Mouse (Mus musculus): ENCODE measurements around the gene Mthfr. TPM values are rescaled to one million over a fixed set of nuclear protein-coding genes. Genes with fewer than 3 reads are reported as not detected.

The Mthfr gene
- polyA plus RNA-seq, 1 experiment from 2014 or later: 34.5 TPM

- 80% methylated on average over 3 of the region's 3 CpGs for WGBS
- H3K27ac ChIP-seq: no peak overlapping the region
- H3K9ac ChIP-seq: no peak overlapping the region
- peaks cover 6% of the 10 kb centered on the region for H3K4me1 ChIP-seq
- no peaks in the 10 kb centered on the region for H3K27me3 ChIP-seq
- ATAC-seq (ENCODE audit: low FRiP score): no peak
- H3K4me2 ChIP-seq (replicated peaks): no peak overlapping the region
- no peak overlapping the region for H3K4me3 ChIP-seq
- H3K36me3 ChIP-seq: peaks cover 100% of the 10 kb centered on the region
- H3K9me3 ChIP-seq (replicated peaks): no peaks in the 10 kb centered on the region
Observed at GRCm38 (mm10) chr4:148016981-148017380, 21.9 kb upstream of the Mthfr start.

- Histone ChIP-seq H3K4me3 (no peak overlapping the region), H3K4me2 (replicated peaks) (no peak overlapping the region), H3K9ac (no peak overlapping the region), H3K36me3 (peaks cover 100% of the 10 kb centered on the region), H3K27me3 (no peaks in the 10 kb centered on the region), H3K4me1 (peaks cover 6% of the 10 kb centered on the region), H3K9me3 (replicated peaks) (no peaks in the 10 kb centered on the region), H3K27ac (peak overlapping the region; percentile 68)
- 42% methylated on average over 2 of the region's 2 CpGs for WGBS
- peak; percentile 75 for ATAC-seq (ENCODE audit: low FRiP score)
Observed at GRCm38 (mm10) chr4:148018410-148018809, 20.5 kb upstream of the Mthfr start.

GRCm38 (mm10) chr4:148024003-148024402 lies 14.9 kb upstream of the Mthfr start:
- 87% methylated on average over 3 of the region's 3 CpGs for WGBS
- Histone ChIP-seq H3K27ac (no peak overlapping the region), H3K4me3 (no peak overlapping the region), H3K4me2 (replicated peaks) (no peak overlapping the region), H3K4me1 (peaks cover 4% of the 10 kb centered on the region), H3K9me3 (replicated peaks) (no peaks in the 10 kb centered on the region), H3K27me3 (no peaks in the 10 kb centered on the region), H3K36me3 (peaks cover 95% of the 10 kb centered on the region), H3K9ac (no peak overlapping the region)
- no peak for ATAC-seq (ENCODE audit: low FRiP score)

- no peak for ATAC-seq (ENCODE audit: low FRiP score)
- Histone ChIP-seq H3K27ac (no peak overlapping the region), H3K27me3 (no peaks in the 10 kb centered on the region), H3K4me2 (replicated peaks) (no peak overlapping the region), H3K36me3 (peaks cover 61% of the 10 kb centered on the region), H3K4me3 (no peak overlapping the region), H3K9me3 (replicated peaks) (no peaks in the 10 kb centered on the region), H3K4me1 (no peaks in the 10 kb centered on the region), H3K9ac (no peak overlapping the region)
- 93% methylated on average over 7 of the region's 7 CpGs for WGBS
Observed at GRCm38 (mm10) chr4:148029297-148029696, 9.6 kb upstream of the Mthfr start.

- H3K27ac ChIP-seq: no peak overlapping the region
- no peak for ATAC-seq (ENCODE audit: low FRiP score)
- WGBS: 88% methylated on average over 5 of the region's 5 CpGs
- no peak overlapping the region for H3K9ac ChIP-seq
- H3K4me2 ChIP-seq (replicated peaks): no peak overlapping the region
- H3K27me3 ChIP-seq: no peaks in the 10 kb centered on the region
- H3K4me1 ChIP-seq: no peaks in the 10 kb centered on the region
- H3K9me3 ChIP-seq (replicated peaks): no peaks in the 10 kb centered on the region
- no peak overlapping the region for H3K4me3 ChIP-seq
- H3K36me3 ChIP-seq: peaks cover 56% of the 10 kb centered on the region
Observed at GRCm38 (mm10) chr4:148030506-148030905, 8.4 kb upstream of the Mthfr start.

GRCm38 (mm10) chr4:148033858-148034410 lies 4.9 kb upstream of the Mthfr start:
- ATAC-seq (ENCODE audit: low FRiP score): no peak
- no peak overlapping the region for H3K27ac ChIP-seq
- H3K27me3 ChIP-seq: no peaks in the 10 kb centered on the region
- 69% methylated on average over 7 of the region's 7 CpGs for WGBS
- no peak overlapping the region for H3K9ac ChIP-seq
- peaks cover 30% of the 10 kb centered on the region for H3K36me3 ChIP-seq
- H3K4me1 ChIP-seq: peaks cover 9% of the 10 kb centered on the region
- no peak overlapping the region for H3K4me2 ChIP-seq (replicated peaks)
- no peak overlapping the region for H3K4me3 ChIP-seq
- H3K9me3 ChIP-seq (replicated peaks): no peaks in the 10 kb centered on the region

- no peak for ATAC-seq (ENCODE audit: low FRiP score)
- WGBS: 92% methylated on average over 3 of the region's 3 CpGs
- no peak overlapping the region for H3K4me2 ChIP-seq (replicated peaks)
- H3K27me3 ChIP-seq: no peaks in the 10 kb centered on the region
- no peak overlapping the region for H3K4me3 ChIP-seq
- peaks cover 22% of the 10 kb centered on the region for H3K4me1 ChIP-seq
- no peaks in the 10 kb centered on the region for H3K9me3 ChIP-seq (replicated peaks)
- H3K9ac ChIP-seq: no peak overlapping the region
- peaks cover 18% of the 10 kb centered on the region for H3K36me3 ChIP-seq
- no peak overlapping the region for H3K27ac ChIP-seq
Observed at GRCm38 (mm10) chr4:148035440-148035839, 3.4 kb upstream of the Mthfr start.

- no peaks in the 10 kb centered on the region for H3K9me3 ChIP-seq (replicated peaks)
- peak overlapping the region; percentile 68 for H3K4me2 ChIP-seq (replicated peaks)
- peaks cover 49% of the 10 kb centered on the region for H3K4me1 ChIP-seq
- H3K27me3 ChIP-seq: no peaks in the 10 kb centered on the region
- peaks cover 21% of the 10 kb centered on the region for H3K36me3 ChIP-seq
- WGBS: 7% methylated on average over 26 of the region's 26 CpGs
- no peak for ATAC-seq (ENCODE audit: low FRiP score)
- H3K9ac ChIP-seq: peak overlapping the region; percentile 76
- peak overlapping the region; percentile 80 for H3K4me3 ChIP-seq
- peak overlapping the region; percentile 86 for H3K27ac ChIP-seq
Observed at GRCm38 (mm10) chr4:148038079-148038599, 738 bp upstream of the Mthfr start.

GRCm38 (mm10) chr4:148039254-148040028 lies 564 bp downstream of the Mthfr start:
- peak overlapping the region; percentile 80 for H3K4me3 ChIP-seq
- H3K9me3 ChIP-seq (replicated peaks): no peaks in the 10 kb centered on the region
- H3K36me3 ChIP-seq: peaks cover 25% of the 10 kb centered on the region
- H3K27ac ChIP-seq: peak overlapping the region; percentile 90
- H3K9ac ChIP-seq: peak overlapping the region; percentile 76
- no peak; the same call in 1 of the 2 replicates for ATAC-seq (ENCODE audit: low FRiP score)
- H3K27me3 ChIP-seq: no peaks in the 10 kb centered on the region
- 22% methylated on average over 19 of the region's 19 CpGs for WGBS
- H3K4me2 ChIP-seq (replicated peaks): peak overlapping the region; percentile 92
- H3K4me1 ChIP-seq: peaks cover 49% of the 10 kb centered on the region

GRCm38 (mm10) chr4:148040029-148040830 lies 1.4 kb downstream of the Mthfr start:
- WGBS: 64% methylated on average over 15 of the region's 15 CpGs
- Histone ChIP-seq H3K36me3 (peaks cover 24% of the 10 kb centered on the region), H3K4me2 (replicated peaks) (peak overlapping the region; percentile 92), H3K9ac (peak overlapping the region; percentile 73; the same call in 1 of the 2 replicates), H3K27ac (peak overlapping the region; percentile 90), H3K4me3 (peak overlapping the region; percentile 80), H3K9me3 (replicated peaks) (no peaks in the 10 kb centered on the region), H3K27me3 (no peaks in the 10 kb centered on the region), H3K4me1 (peaks cover 49% of the 10 kb centered on the region)
- ATAC-seq (ENCODE audit: low FRiP score): 0 out of 2 replicates have a peak, but pooled peaks have one; percentile 0

- Histone ChIP-seq H3K4me2 (replicated peaks) (peak overlapping the region; percentile 92), H3K27ac (peak overlapping the region; percentile 90), H3K9ac (peak overlapping the region; percentile 73), H3K9me3 (replicated peaks) (no peaks in the 10 kb centered on the region), H3K27me3 (no peaks in the 10 kb centered on the region), H3K36me3 (peaks cover 24% of the 10 kb centered on the region), H3K4me3 (peak overlapping the region; percentile 47), H3K4me1 (peaks cover 49% of the 10 kb centered on the region)
- WGBS: under 1% methylated on average over 19 of the region's 19 CpGs
- ATAC-seq (ENCODE audit: low FRiP score): peak; percentile 62
Observed at GRCm38 (mm10) chr4:148040933-148041610, 2.2 kb downstream of the Mthfr start.
